Mouse (Mus musculus) bone marrow macrophage, adult 2 months (primary cell): ENCODE data around the gene Gm20388.

ENCODE experiments used
- CTCF ChIP-seq: IDR thresholded peaks from 2 replicates; pipeline ENCODE4 v1.5.1; 2012; ENCODE audit warnings: low read depth, mild to moderate bottlenecking, low read length, moderate library complexity
- POLR2A ChIP-seq: IDR thresholded peaks from 2 replicates; pipeline ENCODE4 v1.6.1; 2012; ENCODE audit warnings: mild to moderate bottlenecking, low read depth, low read length, borderline replicate concordance

DNA sequence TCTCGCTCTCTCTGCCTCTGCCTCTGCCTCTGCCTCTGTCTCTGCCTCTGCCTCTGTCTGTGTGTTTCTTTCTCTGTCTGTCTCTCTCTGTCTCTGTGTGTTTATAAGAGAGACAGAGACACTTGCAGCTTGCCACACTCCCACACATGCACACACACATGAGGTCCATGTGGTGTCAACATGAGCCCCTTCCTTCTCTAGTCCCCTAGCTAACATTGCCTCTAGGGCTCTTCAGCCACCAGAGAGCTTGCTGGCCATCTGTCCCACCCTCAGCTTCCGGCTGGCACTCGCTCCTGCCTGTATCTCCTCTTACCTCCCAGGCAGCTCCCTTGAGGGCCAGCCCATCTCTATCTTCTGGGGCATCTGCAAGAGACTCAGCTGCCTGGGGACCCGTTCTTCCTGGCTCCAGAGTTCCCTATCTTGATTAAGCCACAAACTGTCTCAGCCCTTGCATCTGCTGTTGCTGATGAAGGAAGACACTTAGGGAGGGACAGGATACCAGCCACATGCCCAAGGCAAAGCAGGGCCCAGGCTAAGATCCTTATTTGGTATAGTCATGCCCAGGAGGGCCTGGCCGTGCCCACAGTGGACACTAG, 414.6 kb downstream of the Gm20388 start:
- TF ChIP-seq CTCF (no peak), POLR2A (no peak)
